Mouse (Mus musculus) lung, postnatal 4 days (tissue): ENCODE measurements around the gene Krtap1-5.
"Not testable (repeated sequence)": the region's sequence is repeated elsewhere in the genome, so short reads cannot be mapped to it uniquely, and the experiment has no call there.

Experiments
- DNase-seq, 2 experiments: peaks; one replicate each; pipeline ENCODE4 v3.0.0; 2021

Krtap1-5 gene

DNA sequence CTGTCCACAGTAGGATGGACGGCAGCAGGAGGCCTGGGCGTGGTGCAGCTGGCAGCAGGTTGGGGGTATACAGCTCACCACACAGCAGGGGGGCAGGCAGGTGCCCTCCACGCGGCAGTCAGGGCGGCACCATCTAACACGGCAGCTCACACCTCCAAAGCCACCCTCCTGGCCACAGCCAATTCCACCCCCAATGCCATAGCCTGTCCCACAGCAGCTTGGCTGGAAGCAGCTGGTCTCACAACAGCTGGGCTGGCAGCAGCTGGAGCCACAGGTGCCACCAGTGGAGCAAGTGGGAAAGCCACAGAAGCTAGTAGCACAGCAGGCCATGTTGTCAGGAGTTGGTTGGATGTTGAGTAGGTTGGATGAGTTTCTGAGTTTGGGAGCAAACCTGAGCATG, at the start of gene Krtap1-5:
Gene Krtap1-5 (minus strand): TSS at position 381 of the 400 bp plus-strand sequence.
- no peak for DNase-seq

DNA sequence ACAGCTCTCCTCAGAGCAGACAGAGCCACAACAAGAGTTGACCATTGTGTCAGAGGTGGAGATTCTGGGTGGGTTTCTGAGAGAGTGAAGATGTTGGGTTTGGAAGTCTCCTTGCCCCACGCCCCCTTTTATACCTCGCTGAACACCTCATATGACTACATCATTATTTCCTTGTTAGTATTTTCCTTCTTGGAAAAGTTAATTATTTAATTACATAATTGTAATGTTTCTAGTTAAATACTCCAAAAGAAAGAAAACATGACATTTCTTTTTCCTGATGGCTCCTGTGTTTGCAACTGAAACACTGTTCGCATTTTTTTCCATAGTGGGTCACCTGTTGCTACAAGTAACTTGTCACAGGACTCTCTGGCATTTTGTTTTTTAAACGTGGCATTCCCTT, 47.3 kb upstream of the Krtap1-5 start, which contains the start of gene Krtap4-1:
Gene Krtap4-1 (minus strand): TSS at position 101 of the 400 bp plus-strand sequence.
- no peak for DNase-seq

DNA sequence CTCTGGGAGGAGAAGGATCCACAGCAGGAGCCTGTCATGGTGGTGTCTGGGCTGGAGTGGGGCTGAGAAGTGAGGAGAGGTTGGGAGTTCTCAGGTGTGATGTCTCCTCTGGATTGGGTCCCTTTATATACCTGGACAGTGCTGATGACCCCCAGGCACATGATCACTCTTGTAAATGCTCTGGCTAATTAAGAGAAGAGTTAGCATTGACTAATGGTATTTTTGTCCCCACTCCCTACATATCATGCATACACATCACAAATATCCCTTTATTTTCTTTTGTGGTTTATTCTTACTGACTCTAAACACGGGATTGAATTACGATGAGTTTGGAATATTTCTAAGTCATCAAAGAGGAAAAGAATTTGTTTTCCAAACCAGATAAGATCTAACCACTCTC, 39.5 kb upstream of the Krtap1-5 start, which contains the start of gene Gm11562:
Gene Gm11562 (minus strand): TSS at position 101 of the 400 bp plus-strand sequence.
- DNase-seq = no peak

DNA sequence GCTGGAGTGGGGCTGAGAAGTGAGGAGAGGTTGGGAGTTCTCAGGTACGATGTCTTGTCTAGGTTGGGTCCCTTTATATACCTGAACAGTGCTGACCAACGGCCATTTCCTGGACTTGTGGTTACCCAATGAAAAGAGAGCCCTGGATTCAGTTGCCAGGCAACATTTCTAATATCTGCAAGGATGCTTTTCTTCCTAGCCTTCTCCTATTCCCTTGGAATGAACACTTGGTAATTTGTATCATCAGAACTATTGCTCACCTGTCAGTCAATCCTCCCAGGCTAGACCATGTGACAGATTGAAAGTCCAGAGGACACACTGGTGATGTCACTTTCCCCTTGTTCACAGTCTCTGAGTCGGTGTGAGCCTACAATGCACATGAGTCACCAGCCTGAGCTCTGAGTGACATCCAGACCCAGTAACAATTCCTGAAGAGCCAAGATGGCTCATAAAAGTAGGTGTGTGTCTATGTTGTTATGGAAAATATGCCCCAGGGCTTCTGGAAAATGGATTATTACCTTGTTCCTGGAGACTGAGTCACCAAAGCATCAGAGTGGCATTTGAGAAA, 34.1 kb upstream of the Krtap1-5 start, which contains the start of gene Krtap2-4:
Gene Krtap2-4 (minus strand): TSS at position 51 of the 568 bp plus-strand sequence.
- DNase-seq = no peak

DNA sequence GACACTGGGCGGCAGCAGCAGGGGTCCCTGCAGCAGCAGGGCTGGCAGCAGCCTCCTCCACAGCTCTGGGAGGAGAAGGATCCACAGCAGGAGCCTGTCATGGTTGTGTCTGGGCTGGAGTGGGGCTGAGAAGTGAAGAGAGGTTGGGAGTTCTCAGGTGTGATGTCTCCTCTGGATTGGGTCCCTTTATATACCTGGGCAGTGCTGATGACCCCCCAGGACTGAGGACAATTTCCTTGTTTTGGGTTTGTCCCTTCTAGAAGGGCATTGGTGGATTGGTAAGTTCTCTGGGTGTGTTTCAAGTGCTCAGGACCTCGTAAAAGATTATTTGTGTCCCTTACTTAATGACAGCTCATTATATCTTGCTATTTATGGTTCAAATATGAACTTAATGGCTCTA, 29.3 kb upstream of the Krtap1-5 start, which contains the start of gene Gm11937:
Gene Gm11937 (minus strand): TSS at position 101 of the 400 bp plus-strand sequence.
- DNase-seq = not testable (repeated sequence)

DNA sequence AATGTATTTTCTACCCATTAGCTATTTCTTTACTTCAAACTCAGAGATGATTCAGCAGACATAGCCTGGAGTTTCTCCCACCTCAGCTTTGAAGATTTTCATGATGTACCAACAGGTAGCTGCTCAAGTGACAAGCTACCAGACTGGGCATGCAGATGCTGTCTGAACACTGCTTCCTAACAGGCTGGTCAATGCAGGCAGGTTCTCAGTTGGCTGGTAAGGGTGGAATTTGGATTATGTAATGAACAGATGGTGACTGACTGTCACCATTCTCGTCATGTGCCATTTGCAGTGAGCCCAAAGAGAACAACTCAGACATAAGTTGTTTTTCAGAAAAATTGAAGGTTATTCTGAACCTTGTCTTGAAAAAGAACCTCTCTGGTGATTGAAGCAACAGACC, 28.3 kb upstream of the Krtap1-5 start:
- DNase-seq = no peak

DNA sequence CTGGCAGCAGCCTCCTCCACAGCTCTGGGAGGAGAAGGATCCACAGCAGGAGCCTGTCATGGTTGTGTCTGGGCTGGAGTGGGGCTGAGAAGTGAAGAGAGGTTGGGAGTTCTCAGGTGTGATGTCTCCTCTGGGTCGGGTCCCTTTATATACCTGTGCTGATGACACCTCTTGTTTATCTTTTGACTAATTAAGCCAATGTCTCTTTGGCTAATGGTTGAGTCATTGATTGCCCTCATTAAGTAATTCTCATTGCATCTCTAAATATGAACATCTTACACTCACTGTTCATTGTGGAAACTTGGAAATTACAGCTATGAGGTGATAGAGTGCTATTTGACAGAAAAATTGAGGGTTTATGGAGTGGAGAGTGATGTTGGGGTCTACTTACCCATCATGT, 22.4 kb upstream of the Krtap1-5 start, which contains the start of gene Gm11938:
Gene Gm11938 (minus strand): TSS at position 101 of the 400 bp plus-strand sequence.
- DNase-seq = not testable (repeated sequence)

DNA sequence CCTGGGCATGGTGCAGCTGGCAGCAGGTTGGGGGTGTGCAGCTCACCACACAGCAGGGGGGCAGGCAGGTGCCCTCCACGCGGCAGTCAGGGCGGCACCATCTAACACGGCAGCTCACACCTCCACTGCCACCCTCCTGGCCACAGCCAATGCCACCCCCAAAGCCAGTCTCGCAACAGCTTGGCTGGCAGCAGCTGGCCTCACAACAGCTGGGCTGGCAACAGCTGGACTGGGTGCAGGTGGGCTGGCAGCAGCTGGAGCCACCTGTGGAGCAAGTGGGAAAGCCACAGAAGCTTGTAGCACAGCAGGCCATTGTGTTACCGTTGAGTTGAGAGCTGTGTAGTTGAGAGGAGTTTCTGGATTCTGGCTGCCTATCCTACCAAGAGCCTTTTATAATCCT, 16.9 kb upstream of the Krtap1-5 start, which contains the start of gene Krtap9-3:
Gene Krtap9-3 (minus strand): TSS at position 364 of the 400 bp plus-strand sequence.
- DNase-seq = not testable (repeated sequence)

DNA sequence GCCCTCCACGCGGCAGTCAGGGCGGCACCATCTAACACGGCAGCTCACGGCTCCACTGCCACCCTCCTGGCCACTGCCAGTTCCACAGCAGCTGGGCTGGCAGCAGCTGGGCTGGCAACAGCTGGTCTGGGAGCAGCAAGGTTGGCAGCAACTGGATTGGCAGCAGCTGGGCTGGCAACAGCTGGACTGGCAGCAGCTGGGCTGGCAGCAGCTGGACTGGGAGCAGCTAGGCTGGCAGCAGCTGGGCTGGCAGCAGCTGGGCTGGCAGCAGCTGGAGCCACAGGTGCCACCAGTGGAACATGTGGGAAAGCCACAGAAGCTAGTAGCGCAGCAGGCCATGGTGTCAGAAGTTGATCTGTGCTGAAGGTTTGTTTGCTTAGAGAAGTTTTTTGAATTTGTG, 10.2 kb upstream of the Krtap1-5 start, which contains the start of gene Krtap1-3:
Gene Krtap1-3 (minus strand): TSS at position 359 of the 400 bp plus-strand sequence.
- DNase-seq = no peak

DNA sequence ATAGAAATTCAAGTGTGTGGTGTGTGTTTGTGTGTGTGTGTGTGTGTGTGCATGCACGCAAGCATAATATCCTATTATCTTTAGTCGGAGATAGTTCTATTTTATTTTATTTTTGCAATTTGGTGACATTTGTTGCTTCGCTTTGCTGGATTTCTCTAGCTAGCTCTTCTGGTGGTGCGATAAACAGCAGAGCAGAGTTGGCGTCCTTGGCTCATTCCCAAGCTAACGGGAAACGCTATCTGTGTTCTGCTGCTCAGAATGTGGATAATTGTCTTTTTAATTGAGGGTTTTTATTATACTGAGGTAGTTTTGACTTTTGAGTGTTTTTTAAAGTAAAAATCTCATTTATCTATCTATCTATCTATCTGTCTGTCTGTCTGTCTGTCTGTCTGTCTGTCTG, 4.3 kb upstream of the Krtap1-5 start:
- no peak for DNase-seq

DNA sequence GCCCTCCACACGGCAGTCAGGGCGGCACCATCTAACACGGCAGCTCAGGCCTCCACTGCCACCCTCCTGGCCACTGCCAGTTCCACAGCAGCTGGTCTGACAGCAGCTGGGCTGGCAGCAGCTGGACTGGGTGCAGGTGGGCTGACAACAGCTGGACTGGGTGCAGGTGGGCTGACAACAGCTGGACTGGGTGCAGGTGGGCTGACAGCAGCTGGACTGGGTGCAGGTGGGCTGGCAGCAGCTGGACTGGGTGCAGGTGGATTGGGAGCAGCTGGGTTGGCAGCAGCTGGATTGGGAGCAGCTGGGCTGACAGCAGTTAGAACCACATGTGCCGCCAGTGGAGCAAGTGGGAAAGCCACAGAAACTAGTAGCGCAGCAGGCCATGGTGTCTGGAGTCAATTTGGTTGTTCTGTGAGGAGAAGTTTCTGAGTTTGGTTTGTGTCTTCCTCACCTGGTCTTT, 2.5 kb upstream of the Krtap1-5 start, which contains the start of gene Krtap1-4:
Gene Krtap1-4 (minus strand): TSS at position 410 of the 460 bp plus-strand sequence.
- DNase-seq = no peak

DNA sequence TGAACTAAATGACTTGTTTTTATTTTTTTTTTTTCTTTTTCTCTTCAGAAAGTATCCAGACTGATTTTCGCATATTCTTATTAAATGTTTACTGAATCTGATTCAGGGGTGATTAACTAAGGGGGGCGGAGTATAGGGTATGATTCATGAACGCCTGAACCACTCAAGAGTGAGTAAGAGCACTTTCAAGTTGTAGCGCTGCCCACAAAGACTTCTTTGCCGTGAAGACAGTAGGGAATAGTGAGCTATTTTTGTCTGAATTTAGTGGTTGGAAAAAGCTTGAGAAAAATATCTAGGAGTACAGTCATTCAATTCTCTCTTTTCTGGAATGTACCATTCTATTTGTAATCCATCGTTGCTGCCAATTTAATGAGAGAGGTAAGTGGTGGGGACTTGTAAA, 748 bp upstream of the Krtap1-5 start:
- no peak for DNase-seq

DNA sequence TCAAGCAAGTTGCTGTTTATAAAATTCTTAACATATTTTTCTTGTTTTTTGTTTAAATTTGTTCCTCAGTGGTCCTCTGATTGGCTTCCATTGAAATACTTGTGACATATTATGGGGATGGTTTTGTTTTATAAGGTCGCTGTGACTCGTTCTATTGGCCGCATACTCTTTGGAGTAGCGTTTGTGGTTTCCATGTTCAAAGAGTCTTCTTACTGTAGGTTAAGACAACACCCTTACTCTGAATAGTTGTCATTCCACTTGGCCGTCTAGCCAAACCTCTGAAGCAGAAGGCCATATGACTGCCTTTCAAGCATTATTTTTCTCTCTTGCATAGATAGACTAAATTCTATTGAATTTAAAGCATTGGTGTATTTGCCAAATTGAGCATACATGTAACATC, 235 bp upstream of the Krtap1-5 start:
- no peak for DNase-seq

DNA sequence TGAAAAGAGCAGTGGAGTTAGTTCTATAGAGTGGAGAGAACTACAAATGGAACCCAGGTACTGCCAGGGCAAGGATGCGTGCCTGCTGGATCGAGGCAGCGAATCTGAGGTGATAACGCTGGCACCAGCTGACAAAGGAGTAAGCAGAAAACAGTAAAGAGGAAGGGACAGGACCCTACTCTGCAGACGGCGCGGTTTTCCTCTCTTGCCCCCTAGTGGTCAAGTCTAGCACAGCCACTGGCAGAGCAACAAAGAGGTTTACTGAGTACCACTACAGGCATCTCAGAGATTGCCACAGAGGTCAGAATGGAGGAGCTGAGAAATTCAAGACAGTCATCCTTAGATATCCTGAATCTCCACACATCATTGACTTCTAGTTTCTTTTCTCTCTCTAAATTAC, 6.7 kb downstream of the Krtap1-5 start:
- DNase-seq = peak; percentile 73 to 83

DNA sequence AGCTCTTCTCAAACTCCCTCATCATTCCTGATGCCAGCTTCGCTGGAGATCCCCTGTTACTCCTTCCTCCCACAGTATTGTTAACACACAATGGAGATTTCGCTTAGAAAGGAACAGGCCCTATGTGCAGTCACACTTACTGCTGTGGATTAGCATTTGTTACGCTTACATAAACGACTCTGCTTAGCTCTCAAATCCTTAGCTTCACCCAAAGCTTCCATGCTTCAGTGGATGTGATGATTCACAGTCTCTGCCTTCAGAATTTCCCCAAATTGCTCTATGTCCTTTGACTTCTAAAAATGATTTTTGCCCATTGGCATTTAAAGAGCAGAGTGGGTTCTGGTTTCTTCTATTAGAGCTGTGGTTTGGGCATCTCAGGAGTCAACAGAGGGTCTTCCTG, 7.7 kb downstream of the Krtap1-5 start:
- no peak for DNase-seq

DNA sequence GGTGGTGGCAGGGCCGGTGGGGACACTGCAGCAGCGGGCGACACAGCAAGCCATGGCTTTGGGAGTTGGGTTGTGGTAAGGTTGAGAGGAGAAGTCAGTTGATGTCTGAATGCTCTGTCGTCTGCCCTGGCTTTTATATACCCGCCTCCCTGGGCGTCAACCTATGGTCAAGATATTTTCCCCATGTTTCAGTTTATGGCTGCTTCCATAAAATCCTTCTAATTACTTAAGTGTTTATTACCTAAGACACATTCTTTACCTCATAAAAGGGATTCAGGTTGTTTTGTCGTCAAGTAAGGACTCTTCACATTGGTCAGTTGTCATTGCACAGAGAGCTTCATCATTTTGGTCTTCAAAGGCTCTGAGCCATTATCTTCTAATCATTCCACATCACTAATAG, 14.3 kb downstream of the Krtap1-5 start, which contains the start of gene Krtap3-1:
Gene Krtap3-1 (minus strand): TSS at position 101 of the 400 bp plus-strand sequence.
- no peak for DNase-seq

DNA sequence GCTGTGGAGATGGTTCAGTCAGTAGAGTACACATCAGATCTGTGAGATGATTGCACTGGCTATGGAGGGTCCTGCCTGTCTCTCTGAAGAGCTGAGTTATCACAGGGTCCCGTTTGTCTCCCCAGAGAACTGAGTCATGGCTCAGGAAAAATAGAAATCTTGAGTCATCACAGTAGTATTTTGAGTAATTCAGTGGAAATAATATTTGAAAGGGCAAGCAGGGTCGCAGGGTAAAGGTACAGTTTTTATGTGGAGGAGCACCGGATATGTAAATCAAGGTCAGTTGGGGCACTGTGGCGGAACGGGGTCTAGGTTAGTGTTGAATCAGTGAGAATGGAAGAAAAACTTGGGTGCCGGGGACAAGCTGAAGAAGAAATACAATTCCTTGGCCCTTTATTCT, 18.2 kb downstream of the Krtap1-5 start:
- no peak for DNase-seq

DNA sequence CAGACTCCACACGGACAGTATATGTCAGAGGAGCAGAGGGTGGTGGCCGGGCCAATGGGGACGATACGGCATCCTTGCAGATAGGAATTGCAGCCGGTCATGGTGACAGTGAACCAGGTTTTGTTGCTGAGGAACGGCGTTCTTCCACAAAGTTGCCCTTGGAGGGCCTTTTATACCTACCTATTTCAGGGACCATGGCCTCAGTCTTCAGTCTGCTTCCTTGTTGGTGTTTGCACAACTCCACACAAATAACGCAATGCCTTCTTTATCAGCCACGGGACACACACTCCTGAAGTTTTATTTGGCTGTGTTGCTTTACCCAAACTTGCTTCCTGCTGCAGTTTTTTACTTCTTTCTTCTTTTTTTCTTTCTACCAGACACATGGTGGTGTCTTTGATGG, 21.4 kb downstream of the Krtap1-5 start, which contains the start of gene Gm11939:
Gene Gm11939 (minus strand): TSS at position 101 of the 400 bp plus-strand sequence.
- no peak for DNase-seq

DNA sequence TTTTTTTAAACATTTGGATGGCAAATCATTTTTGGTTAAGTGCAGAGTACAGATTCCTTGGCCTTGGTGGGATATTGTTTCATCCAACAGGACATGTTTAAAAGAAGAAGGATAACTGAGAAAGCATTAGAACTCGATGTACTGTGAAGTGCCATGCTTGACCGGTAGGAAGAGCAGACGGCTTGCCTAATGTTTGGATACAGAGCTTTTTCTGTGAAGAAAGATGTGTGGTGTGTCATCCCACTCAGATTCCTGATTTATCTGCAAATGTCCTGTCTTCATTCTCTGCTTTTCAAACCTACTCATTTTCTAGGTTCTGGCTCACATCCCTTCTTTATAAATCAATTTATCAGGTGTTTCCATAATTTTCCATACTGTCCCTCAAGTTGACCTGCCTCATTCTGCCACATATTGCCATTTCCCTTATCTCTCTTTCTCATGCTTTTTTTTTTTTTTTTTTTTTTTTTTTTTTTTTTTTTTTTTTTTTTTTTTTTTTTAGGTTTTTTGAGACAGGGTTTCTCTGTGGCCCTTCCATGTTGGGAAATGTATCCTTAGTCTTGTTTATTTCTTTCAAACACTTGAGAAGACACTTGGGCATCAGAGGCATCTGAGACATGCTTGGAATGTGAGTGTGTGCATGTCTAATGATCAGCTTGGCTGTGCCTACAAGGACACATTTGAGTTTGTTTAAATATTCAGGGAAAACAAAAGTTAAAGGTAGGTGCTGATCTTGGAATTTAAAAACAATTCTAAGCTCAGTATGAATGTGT, 22.7 kb downstream of the Krtap1-5 start:
- no peak for DNase-seq

DNA sequence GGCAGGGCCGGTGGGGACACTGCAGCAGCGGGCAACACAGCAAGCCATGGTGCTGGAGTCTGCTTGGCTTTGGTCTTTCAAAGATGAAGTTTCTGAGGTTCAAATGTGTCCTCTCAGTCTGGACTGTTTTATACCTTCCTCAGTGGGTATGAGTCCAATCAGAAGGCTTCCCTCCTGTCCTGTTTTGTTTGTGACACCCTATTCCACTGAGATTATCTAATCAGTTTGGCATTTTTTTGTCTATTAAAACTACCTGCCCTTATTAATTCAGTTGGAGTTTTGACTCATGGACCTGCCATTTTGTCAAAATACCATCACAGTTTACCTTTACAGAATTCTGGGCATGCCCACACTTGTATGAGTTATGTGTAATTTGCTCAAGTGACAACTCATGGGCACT, 24.1 kb downstream of the Krtap1-5 start, which contains the start of gene Krtap3-2:
Gene Krtap3-2 (minus strand): TSS at position 101 of the 400 bp plus-strand sequence.
- no peak for DNase-seq

DNA sequence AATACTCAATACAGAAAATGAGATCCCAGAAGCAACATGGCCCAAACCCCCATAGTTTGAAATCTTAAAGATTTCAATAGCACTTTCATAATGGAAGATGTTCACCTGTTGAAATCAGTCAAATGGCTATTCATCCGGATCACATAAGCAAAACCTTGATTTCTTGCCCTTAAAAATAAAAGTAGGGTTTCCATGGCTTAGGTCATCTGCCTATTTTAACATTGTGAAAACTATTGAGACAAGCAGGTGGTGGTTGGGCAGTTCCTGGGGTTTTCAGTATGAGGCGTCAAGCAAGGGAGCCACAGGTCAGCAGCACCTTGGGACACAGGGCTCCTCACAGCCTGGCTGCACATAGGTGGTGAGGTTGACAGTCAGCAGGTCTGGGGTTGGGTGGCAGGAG, 24.6 kb downstream of the Krtap1-5 start:
- no peak for DNase-seq

DNA sequence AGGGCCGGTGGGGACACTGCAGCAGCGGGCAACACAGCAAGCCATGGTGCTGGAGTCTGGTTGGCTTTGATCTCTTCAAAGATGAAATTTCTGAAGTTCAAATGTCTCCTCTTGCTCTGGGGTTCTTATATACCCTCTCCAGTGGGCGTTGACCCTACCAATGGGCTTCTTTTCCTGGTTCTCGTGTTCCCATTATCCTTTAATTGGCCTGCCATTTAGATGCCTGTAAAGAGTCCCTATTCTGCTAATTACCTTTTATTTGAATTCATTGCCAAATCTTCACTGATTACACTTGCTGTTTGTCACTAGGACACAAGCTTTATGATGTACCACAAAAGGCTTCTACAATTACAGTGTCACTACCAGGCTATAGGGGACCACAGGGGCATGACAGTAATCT, 30.1 kb downstream of the Krtap1-5 start, which contains the start of gene Krtap3-3:
Gene Krtap3-3 (minus strand): TSS at position 101 of the 400 bp plus-strand sequence.
- DNase-seq = no peak

DNA sequence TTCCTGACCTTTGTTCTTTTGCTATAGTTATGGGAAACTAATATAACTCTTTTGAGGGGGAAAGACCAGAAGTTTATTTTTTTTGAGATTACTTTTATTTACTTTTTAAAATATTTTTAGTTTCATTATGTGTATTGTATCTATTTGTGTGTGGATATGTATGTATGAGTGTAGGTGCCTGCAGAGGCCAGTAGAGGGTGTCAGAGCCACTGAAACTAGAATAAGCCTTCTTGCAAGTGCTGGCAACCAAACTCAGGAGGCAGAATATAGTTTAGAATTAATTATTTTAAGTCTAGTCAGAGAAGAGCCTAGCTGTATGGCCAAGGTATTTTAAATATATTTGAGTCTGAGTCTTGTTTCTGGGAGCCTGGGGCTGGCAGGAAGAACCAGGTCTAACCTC, 32.9 kb downstream of the Krtap1-5 start:
- DNase-seq = no peak
